Mouse (Mus musculus): ENCODE measurements around the gene Olfr678.
"Not testable (repeated sequence)": the region's sequence is repeated elsewhere in the genome, so short reads cannot be mapped to it uniquely, and the experiment has no call there.

Gene Olfr678

GRCm38 (mm10) chr7:105064175-105064574, at the start of gene Olfr678:
Gene Olfr678 (plus strand): TSS chr7:105064475.
- no peak for DNase-seq (ENCODE audit: low spot score in 2 of 2)

- DNase-seq (ENCODE audit: low spot score in 2 of 2) = no peak
Observed at GRCm38 (mm10) chr7:105022530-105022929, 41.7 kb upstream of the Olfr678 start.

GRCm38 (mm10) chr7:105028360-105028759, 35.9 kb upstream of the Olfr678 start, which contains the start of gene Olfr675:
Gene Olfr675 (minus strand): TSS chr7:105028460.
- DNase-seq (ENCODE audit: low spot score in 2 of 2) = no peak

GRCm38 (mm10) chr7:105032398-105032797, 31.9 kb upstream of the Olfr678 start, which contains the start of gene Olfr676:
Gene Olfr676 (plus strand): TSS chr7:105032698.
- no peak for DNase-seq (ENCODE audit: low spot score in 2 of 2)

- not testable (repeated sequence) for DNase-seq (ENCODE audit: low spot score in 2 of 2)
Observed at GRCm38 (mm10) chr7:105033836-105034235, 30.4 kb upstream of the Olfr678 start.

- no peak for DNase-seq (ENCODE audit: low spot score in 2 of 2)
Observed at GRCm38 (mm10) chr7:105058951-105059350, 5.3 kb upstream of the Olfr678 start.

GRCm38 (mm10) chr7:105080905-105081304, 16.6 kb downstream of the Olfr678 start, which contains the start of gene Olfr679:
Gene Olfr679 (plus strand): TSS chr7:105081205.
- no peak for DNase-seq (ENCODE audit: low spot score in 2 of 2)

GRCm38 (mm10) chr7:105092717-105093116, 28.4 kb downstream of the Olfr678 start, which contains the start of gene Olfr680-ps1:
Gene Olfr680-ps1 (minus strand): TSS chr7:105092817.
- not testable (repeated sequence) for DNase-seq (ENCODE audit: low spot score in 2 of 2)

- DNase-seq (ENCODE audit: low spot score in 2 of 2) = no peak
Observed at GRCm38 (mm10) chr7:105116536-105116935, 52.3 kb downstream of the Olfr678 start, which contains the start of gene Olfr681. Gene Olfr681 (plus strand): TSS chr7:105116836.

All from urinary bladder, adult 18-20 months (tissue).